Mouse (Mus musculus) lung, postnatal 10 days (tissue): Measurements from ENCODE around the gene Onecut1.
A peak's percentile ranks its signal among the peaks of the same experiment; 100 is the strongest.

ENCODE experiments used
- DNase-seq: peaks from one replicate; pipeline ENCODE4 v3.0.0; 2021

Onecut1 gene

GRCm38 (mm10) chr9:74862096-74862780, 517 bp downstream of the Onecut1 start:
- DNase-seq, result no peak

DNA sequence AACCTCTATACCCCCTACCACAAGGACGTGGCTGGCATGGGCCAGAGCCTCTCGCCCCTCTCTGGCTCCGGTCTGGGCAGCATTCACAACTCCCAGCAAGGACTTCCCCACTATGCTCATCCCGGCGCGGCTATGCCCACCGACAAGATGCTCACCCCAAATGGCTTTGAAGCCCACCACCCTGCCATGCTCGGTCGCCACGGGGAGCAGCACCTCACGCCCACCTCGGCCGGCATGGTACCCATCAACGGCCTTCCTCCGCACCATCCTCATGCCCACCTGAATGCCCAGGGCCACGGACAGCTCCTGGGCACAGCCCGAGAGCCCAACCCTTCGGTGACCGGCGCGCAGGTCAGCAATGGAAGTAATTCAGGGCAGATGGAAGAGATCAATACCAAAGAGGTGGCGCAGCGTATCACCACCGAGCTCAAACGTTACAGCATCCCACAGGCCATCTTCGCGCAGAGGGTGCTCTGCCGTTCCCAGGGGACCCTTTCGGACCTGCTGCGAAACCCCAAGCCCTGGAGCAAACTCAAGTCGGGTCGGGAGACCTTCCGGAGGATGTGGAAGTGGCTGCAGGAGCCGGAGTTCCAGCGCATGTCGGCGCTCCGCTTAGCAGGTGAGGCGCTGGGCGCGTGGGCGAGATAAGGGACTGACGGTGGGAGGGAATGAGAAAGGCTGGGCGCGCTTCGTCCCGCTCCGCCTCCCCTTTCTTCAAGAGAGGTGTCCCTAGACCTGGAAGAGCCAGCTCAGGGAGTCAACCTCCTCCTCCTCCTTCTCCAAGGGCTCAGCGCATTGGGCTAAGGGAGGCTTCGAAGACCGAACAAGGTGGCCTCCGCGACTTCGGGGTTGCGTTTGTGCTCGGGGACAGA, 1.3 kb downstream of the Onecut1 start:
- no peak for DNase-seq

GRCm38 (mm10) chr9:74863655-74864443, 2.1 kb downstream of the Onecut1 start:
- DNase-seq, result no peak

- no peak for DNase-seq
Observed at GRCm38 (mm10) chr9:74864471-74864870, 2.8 kb downstream of the Onecut1 start.

GRCm38 (mm10) chr9:74866596-74867313, 5.0 kb downstream of the Onecut1 start:
- no peak for DNase-seq

- peak; percentile 55 for DNase-seq
Observed at GRCm38 (mm10) chr9:74867641-74868205, 6.0 kb downstream of the Onecut1 start.

DNA sequence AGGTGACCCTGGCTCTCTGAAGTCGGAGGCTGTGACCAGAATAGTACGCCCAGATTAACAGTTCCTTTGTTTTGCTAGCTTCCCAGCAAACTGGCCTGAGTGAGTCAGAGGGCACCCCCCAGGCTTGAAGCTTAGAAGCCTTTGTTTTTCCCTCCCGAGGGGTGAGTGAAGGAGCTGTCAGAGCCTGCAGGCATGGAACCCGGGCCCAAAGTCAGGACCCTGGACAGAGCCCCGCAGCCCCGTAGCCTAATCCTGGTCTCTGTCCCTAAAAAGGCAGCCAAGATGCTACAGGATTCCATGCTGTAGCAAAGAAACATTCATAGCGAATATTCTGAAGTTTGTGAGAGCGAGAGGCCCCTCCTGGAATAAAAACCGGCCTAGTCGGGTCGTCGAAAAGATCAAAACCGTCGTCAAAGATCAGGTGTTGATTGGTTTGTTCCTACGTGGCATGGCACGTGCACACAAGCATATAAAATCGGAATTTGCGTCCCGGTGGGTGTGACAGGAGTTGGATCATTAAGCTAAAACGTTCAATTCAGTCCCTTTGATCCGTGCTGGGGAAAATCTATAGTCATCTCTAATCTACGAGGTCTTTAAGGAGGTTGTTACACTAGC, 6.7 kb downstream of the Onecut1 start:
- DNase-seq, result peak; percentile 30

DNA sequence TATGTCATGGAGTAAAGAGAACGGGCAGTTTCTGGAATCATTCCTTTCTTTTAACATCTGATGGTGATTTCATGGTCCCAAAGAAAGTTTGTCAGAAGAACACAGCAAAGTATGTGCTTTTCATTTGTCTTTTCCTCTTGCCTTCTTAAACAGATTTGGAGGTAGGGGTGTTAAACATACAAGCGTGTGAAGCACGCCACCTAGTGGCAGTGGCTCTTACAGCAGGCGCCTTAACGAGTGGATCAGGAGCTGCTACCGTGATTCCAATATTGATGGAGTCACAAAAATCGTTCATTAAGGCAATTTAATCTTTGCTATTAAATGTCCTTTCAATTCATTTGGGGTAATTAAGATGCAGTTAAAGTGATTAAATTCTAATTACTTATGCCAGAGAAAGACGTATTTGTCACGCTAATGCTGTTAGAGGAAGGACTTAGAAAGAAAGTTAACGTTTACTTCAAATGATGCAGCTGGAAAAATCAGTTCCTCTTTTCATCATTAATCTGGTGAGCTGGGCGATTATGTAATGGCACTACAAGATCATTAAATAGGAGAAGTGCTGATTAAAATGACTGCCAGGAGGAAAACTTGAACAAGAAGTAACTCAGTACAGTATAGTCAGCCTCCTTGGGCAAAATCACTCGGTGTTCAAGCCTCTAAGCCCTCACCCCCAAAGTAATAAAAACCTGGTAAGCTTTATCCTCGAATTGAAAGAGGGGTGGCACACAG, 9.4 kb downstream of the Onecut1 start:
- DNase-seq, result peak; percentile 66

DNA sequence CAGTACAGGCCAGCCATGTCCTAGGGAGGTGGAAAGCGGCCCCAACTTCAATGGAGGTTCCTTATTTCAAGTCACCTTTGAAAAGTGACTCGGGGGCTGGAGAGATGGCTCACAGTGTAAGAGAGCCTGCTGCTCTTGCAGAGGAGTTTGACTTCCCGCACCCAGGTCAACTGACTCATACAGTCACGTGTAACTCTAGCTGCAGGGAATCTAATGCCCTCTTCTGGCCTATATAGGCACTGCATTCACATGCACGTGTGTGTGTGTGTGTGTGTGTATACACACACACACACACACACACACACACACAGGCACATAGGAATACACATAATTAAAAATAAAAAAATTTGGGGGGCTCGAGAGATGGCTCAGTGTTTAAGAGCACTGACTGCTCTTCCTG, 14.6 kb downstream of the Onecut1 start:
- DNase-seq, result no peak

DNA sequence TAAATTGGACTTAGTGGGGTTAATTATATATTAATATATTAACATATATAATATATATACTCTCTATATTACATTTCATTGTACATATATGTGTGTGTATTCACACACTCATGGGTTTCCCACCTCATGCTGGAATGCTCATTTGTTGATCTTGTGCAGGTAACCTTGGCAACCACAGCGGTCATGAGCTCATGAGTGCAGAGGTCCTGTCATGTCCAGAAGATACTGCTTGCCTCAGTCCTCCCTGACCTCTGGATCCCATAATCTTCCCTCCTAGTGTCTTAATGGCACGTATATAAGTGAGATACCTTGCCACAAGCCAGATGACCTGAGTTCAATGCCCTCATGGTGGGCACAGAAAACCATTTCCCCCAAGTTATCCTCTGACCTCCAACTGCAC, 16.0 kb downstream of the Onecut1 start:
- DNase-seq, result no peak

GRCm38 (mm10) chr9:74887866-74888265, 26.1 kb downstream of the Onecut1 start:
- DNase-seq, result no peak

DNA sequence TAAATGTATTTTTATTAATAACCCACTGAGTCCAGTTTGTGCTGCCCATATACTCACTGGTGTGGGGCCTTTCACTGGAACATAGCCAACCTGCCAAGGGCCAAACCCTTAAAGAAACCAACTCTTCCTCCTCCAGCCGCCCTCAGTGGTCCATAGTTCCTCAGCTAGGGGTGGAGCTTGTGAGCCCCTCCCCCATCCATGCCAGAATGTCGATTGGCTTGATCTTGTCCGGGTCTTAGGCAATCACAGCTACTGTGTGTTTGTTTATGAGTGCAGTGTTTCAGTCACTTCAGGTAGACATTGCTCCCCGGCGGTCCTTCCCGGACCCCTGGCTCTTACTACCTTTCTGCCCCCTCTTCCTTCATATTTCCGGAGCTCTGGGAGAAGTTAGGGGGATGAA, 35.0 kb downstream of the Onecut1 start:
- no peak for DNase-seq

DNA sequence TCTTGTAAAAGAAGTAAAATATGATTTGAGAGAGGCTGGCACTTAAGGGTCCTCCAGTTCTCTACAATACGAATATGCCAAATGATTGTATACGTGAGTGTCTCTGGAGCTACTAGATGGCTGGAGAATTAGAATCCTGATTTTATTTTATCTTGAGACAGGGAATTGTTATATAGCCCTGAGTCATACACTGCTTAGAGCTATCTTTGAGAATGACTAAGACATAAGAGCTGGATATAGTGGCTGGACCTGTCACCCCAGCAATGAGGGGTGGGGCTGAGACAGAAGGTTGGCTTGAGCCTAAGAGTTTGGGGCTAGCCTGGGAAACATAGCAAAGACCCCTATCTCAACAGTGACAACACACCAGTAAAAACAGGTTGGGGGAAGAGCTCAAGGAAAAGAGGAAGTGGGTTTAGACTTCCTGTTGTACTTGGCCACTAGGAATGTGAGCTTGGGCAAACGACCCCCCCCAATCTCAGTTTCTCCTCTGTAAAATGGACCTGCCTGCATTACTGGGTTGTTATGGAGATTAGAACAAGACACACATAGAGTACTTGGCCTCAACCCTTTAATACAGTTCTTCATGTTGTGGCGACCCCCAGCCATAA, 35.8 kb downstream of the Onecut1 start:
- no peak for DNase-seq

DNA sequence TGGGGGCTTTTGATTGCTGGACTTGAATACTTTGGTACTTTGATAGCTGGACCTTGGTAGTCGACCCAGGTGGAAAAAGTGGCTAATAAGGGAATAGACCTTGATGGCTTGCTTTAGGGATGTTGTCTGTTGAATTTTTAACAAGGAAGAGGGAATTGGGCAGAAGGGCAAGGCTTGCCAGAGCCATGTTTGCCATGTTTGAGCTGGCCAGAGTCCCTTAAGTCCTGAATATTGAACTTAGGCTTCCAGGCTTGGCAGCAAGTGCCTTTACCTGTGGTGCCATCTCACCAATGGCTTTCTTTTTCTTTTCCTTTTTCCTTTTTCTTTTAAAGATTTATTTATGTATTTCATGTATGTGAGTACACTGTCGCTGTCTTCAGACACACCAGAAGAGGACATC, 38.4 kb downstream of the Onecut1 start:
- DNase-seq, result no peak

DNA sequence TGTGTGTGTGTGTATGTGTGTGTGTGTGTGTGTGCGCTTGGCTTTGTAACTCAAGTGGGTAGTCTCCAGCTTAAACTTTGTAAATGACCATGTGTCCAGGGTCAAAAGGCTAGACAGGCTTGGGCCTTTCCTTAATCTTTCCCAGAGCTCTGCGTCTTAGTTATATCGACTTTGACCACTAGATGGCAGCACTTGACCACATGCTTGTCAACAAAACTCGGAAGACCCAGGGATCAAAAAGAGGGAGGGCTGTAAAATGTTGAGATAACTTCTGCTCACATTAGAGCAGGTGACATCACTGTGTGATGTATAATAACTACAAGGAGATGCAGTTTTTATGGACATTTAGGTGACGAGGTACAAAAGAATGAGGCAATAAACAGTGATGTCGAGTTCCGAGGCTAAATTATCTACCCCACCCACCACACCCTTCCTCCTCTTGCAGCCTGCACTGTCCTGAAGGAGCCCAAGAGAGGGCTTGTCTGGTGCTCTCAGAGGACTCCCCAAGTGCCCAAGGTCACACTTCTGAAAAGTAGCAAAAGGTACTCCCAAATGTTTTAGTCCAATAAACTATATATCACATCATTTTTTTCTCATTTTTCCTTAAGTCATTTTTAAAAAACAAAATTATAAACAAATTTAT, 43.3 kb downstream of the Onecut1 start:
- DNase-seq, result peak; percentile 84

GRCm38 (mm10) chr9:74906951-74907350, 45.2 kb downstream of the Onecut1 start:
- DNase-seq, result peak; percentile 75

DNA sequence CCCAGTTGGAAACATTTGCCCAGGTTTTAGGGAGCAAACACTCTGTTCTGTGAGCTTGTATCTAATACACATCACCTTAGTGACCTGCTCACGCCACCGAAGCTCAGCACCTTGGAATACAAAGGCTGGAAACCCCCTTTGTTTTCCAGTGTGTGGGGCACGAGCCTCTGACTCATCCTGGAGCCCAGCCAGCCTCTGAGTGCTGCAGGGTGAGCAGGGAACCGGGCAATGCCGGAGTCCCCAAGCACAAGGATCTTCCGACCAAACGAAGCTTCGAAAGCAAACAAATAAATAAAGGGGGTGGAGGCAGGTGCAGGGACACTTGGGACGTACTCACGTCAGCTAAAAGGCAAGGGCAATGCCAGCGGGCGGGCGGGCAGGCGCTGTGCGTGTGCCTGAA, 47.5 kb downstream of the Onecut1 start:
- peak; percentile 67 for DNase-seq

- DNase-seq, result no peak
Observed at GRCm38 (mm10) chr9:74910226-74910759, 48.6 kb downstream of the Onecut1 start.

DNA sequence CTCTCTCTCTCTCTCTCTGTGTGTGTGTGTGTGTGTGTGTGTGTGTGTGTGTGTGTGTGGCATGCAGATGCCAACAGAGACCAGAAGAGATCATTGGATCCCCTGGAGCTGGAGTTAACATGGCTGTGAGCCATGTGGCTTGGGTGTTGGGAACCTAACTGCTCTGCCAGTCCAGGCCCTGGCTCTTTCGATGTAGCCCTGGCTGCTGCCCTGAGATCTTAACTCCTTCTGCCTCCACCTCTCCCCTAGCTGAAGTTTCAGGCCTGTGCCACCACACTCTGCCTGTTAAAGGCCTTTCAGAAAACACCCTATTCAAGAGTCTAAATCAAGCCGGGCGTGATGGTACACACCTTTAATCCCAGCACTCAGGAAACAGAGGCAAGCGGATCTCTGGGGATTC, 49.7 kb downstream of the Onecut1 start:
- no peak for DNase-seq

DNA sequence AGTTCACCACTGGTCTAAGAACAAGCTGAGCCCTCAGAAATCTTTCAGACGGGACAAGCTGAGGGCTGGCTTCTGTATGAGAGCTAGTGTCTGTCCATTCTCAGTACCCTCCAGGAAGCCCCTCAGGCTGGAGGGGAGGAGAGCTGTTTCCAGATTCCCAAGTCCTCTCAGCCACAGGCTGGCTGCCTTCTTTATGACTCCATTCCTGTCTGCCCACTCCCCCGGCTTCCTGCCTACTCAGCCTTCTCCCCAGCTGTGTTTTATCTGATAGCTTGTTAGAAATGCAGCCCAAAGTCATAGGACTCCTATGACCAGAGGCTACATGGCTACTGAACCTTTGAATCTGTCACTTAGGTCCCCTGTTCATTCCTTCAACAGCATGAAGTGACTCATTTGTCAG, 50.2 kb downstream of the Onecut1 start:
- no peak for DNase-seq
